Mouse (Mus musculus) kidney, postnatal 4 days (tissue): Measurements from ENCODE around the gene Slc39a3.
A peak's percentile ranks its signal among the peaks of the same experiment; 100 is the strongest.

Experiments
- DNase-seq, 2 experiments: peaks; one replicate each; pipeline ENCODE4 v3.0.0; 2021; ENCODE audit warnings: mixed read lengths in 2 of 2

Gene Slc39a3

DNA sequence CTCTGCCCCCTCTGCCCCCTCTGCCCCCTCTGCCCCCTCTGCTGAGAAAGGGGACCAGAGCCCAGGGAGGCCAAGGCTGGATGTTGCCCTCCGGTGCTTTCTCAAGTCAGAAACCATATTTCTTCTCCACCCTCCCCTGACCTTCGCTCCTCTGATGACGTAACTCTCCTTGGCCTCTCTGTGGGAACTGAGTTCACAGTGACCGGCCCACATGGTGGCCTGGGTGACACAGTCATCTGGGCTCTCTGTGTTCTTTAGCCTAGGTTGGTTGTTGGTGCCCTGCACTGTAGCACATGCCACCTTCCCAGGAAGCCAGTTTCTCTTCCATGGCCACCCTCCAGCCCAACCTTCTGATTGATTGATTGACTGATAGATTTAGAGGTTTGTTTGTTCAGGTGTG, 54.8 kb downstream of the Slc39a3 start:
- DNase-seq = peak in 1 of 2 experiments; percentile 31

DNA sequence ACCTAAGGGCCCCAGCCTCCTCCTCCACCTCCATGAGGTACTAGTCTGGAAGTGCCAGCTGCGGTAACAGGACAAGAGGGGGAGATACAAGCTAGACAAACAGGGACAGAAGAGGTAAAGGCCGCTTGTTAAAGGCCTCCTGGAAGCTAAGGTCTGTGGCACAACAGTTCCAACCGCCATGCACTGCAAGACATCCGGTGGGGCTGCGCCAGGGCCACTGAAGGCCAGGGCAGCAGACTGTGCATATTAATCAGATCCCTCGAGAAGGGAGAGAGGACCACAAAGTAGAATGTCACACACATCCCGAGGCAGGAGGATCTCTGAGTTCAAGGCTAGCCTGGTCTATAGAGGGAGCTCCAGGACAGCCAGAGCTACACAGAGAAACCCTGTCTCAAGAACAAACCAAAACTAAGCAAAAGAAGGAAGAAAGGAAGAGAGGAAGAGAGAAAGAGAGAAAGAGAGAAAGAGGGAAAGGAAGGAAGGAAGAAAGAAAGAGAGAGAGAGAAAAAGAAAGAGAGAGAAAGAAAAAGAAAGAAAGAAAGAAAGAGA, 55.6 kb downstream of the Slc39a3 start:
- DNase-seq = peak in 1 of 2 experiments; percentile 38
